Mouse (Mus musculus) heart, postnatal 0 days (tissue): ENCODE measurements around the gene Kdsr.

Experiments
- CTCF ChIP-seq: IDR thresholded peaks from 2 replicates; pipeline ENCODE4 v1.5.1; 2016; ENCODE audit warnings: antibody characterized with exemption, control low read depth, low read depth
- EP300 ChIP-seq: IDR thresholded peaks from 2 replicates; pipeline ENCODE4 v1.6.1; 2016; ENCODE audit warnings: antibody characterized with exemption, low read depth

GRCm38 (mm10) chr1:106758734-106759571, 574 bp downstream of the Kdsr start:
- no peak for TF ChIP-seq CTCF
- no peak for TF ChIP-seq EP300
